In the genomic region with DNA sequence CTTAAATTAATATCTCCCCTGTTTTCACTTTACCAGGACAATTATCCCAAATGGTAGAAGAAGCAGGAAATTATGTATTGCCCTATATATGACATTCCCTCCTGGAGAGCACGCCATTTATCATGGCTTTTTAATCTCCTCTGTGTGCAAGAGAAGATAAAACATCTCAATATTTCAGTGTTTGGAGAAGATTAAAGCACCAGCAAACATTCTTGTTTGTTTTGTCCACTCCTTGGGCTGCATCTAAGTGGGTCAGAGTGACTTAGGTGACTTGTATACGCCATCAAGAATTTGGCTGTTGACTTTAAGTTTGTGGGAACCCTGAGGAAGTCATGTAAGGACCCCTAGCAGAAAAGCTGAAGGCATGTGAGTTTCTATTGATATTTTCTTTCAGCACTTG, we compare ENCODE assay signal across 17 mouse cellular contexts.
"Had no signal": no experiment of that assay in that cellular context is flagged by ENCODE, and none has a peak within 500 bp of the region (broad histone marks: within the 10 kb centered on the region; RNA-seq: fewer than 3 reads in every experiment).

TSS of gene Olfm4 (plus strand) at position 301 of the 400 bp plus-strand sequence.

- H3K4me1 ChIP-seq: limb, embryonic 10.5 days; midbrain, embryonic 12.5 days; neural tube, embryonic 13.5 days had no signal

- H3K4me2 ChIP-seq: lung, embryonic 15.5 days; midbrain, embryonic 12.5 days; neural tube, embryonic 13.5 days had no signal

- H3K9ac ChIP-seq: liver, embryonic 14.5 days; lung, embryonic 15.5 days; midbrain, embryonic 12.5 days; neural tube, embryonic 13.5 days had no signal

- ATAC-seq: midbrain, embryonic 16.5 days had no signal

- H3K27ac ChIP-seq: kidney, postnatal 0 days; layer of hippocampus, adult 2 months; left cerebral cortex, adult 2 months; limb, embryonic 10.5 days; liver, embryonic 14.5 days; lung, embryonic 15.5 days; macrophage; midbrain, embryonic 12.5 days; neural tube, embryonic 13.5 days had no signal

- H3K36me3 ChIP-seq: limb, embryonic 10.5 days; lung, embryonic 15.5 days; midbrain, embryonic 12.5 days; neural tube, embryonic 13.5 days had no signal

- H3K4me3 ChIP-seq: layer of hippocampus, adult 2 months; left cerebral cortex, adult 2 months; limb, embryonic 10.5 days; lung, embryonic 15.5 days; midbrain, embryonic 12.5 days; neural tube, embryonic 13.5 days had no signal

- H3K27me3 ChIP-seq: lung, embryonic 15.5 days; midbrain, embryonic 12.5 days; neural tube, embryonic 13.5 days had no signal

- DNase-seq: kidney, adult 11 months; kidney, adult 9 months; kidney, postnatal 36 days; lung, postnatal 14 days; retina, postnatal 1 day; right cerebral cortex, postnatal 14 days; thymus, postnatal 4 days had no signal

- H3K9me3 ChIP-seq: limb, embryonic 10.5 days; lung, embryonic 15.5 days; midbrain, embryonic 12.5 days; neural tube, embryonic 13.5 days had no signal
